Mouse (Mus musculus) hindbrain, embryonic 12.5 days (tissue): ENCODE data around the gene Med28. TPM values are rescaled to one million over a fixed set of nuclear protein-coding genes. Genes with fewer than 3 reads are reported as not detected.

ENCODE experiments used
- ATAC-seq: fragments of 200-750 bp; cut with Nextera tagmentation; 2 replicates; pipeline ENCODE4 v1.8.0; 2017; ENCODE audit warnings: moderate TSS enrichment; ENCODE audit not compliant: low FRiP score
- H3K27ac ChIP-seq: fragments of 300-500 bp; sonication (generic); 2 replicates; pipeline ENCODE4 v1.5.1; 2016; ENCODE audit warnings: mild to moderate bottlenecking
- H3K27me3 ChIP-seq: fragments of 300-500 bp; sonication (generic); 2 replicates; pipeline ENCODE4 v1.6.1; 2016; ENCODE audit warnings: mild to moderate bottlenecking
- H3K36me3 ChIP-seq: fragments of 300-500 bp; sonication (generic); 2 replicates; pipeline ENCODE4 v1.6.1; 2016; ENCODE audit warnings: mild to moderate bottlenecking
- H3K4me1 ChIP-seq: fragments of 300-500 bp; sonication (generic); 2 replicates; pipeline ENCODE4 v1.6.1; 2016
- H3K4me2 ChIP-seq: fragments of 300-500 bp; sonication (generic); replicated peaks from 2 replicates; pipeline ENCODE4 v1.6.1; 2016; ENCODE audit warnings: mild to moderate bottlenecking
- H3K4me3 ChIP-seq: fragments of 300-500 bp; sonication (generic); 2 replicates; pipeline ENCODE4 v1.5.1; 2016; ENCODE audit warnings: mild to moderate bottlenecking
- H3K9ac ChIP-seq: fragments of 300-500 bp; sonication (generic); 2 replicates; pipeline ENCODE4 v1.6.1; 2016; ENCODE audit warnings: mild to moderate bottlenecking, moderate library complexity
- H3K9me3 ChIP-seq: fragments of 300-500 bp; sonication (generic); replicated peaks from 2 replicates; pipeline ENCODE4 v1.6.1; 2016; ENCODE audit warnings: mild to moderate bottlenecking
- WGBS: fragments of 180-500 bp; shearing (Covaris S2); methylation state at CpG from one replicate; pipeline ENCODE4 v1.1.7; 2016; 5-methylcytosine and 5-hydroxymethylcytosine counted together
- polyA plus RNA-seq: library from polyadenylated mRNA; unstranded; fragments of >200 nt; fragmentation: Nextera tagmentation; extraction: Ambion mirVana; gene quantifications from 2 replicates; pipeline ENCODE4 v1.2.1, GENCODE M21; 2016

Gene Med28
- polyA plus RNA-seq, 1 experiment from 2014 or later, result 255 TPM

- Histone ChIP-seq H3K9ac (no peak overlapping the region), H3K36me3 (peaks cover 20% of the 10 kb centered on the region), H3K9me3 (no peaks in the 10 kb centered on the region), H3K27me3 (no peaks in the 10 kb centered on the region), H3K4me3 (no peak overlapping the region), H3K4me1 (no peaks in the 10 kb centered on the region), H3K4me2 (no peak overlapping the region), H3K27ac (no peak overlapping the region)
- ATAC-seq, result no peak
- WGBS, result 67% methylated on average over 1 of the region's 1 CpGs
These were observed 5.4 kb upstream of the Med28 start for GRCm38 (mm10) chr5:45514599-45514998.

- no peak for ATAC-seq
- Histone ChIP-seq H3K4me1 (no peaks in the 10 kb centered on the region), H3K27ac (no peak overlapping the region), H3K4me3 (no peak overlapping the region), H3K27me3 (no peaks in the 10 kb centered on the region), H3K36me3 (peaks cover 13% of the 10 kb centered on the region), H3K9ac (no peak overlapping the region), H3K4me2 (no peak overlapping the region), H3K9me3 (no peaks in the 10 kb centered on the region)
- WGBS, result 94% methylated on average over 10 of the region's 10 CpGs
These were observed 4.8 kb upstream of the Med28 start for GRCm38 (mm10) chr5:45515151-45515743.

GRCm38 (mm10) chr5:45520809-45521110, 731 bp downstream of the Med28 start:
- Histone ChIP-seq H3K9me3 (no peaks in the 10 kb centered on the region), H3K4me3 (peak overlapping the region; percentile 60), H3K9ac (peak overlapping the region; percentile 79), H3K27ac (no peak overlapping the region), H3K36me3 (peaks cover 22% of the 10 kb centered on the region), H3K4me2 (peak overlapping the region; percentile 94), H3K4me1 (peaks cover 15% of the 10 kb centered on the region), H3K27me3 (no peaks in the 10 kb centered on the region)
- 3% methylated on average over 5 of the region's 5 CpGs for whole genome bisulfite sequencing
- ATAC-seq, result no peak

- ATAC-seq, result no peak
- Histone ChIP-seq H3K36me3 (peaks cover 30% of the 10 kb centered on the region), H3K9ac (no peak overlapping the region), H3K4me2 (peak overlapping the region; percentile 94), H3K4me3 (no peak overlapping the region), H3K4me1 (peaks cover 15% of the 10 kb centered on the region), H3K27ac (no peak overlapping the region), H3K27me3 (no peaks in the 10 kb centered on the region), H3K9me3 (no peaks in the 10 kb centered on the region)
- 91% methylated on average over 6 of the region's 6 CpGs for WGBS
These were observed 1.6 kb downstream of the Med28 start for GRCm38 (mm10) chr5:45521601-45522000.

- no peak overlapping the region for H3K4me2 ChIP-seq
- no peaks in the 10 kb centered on the region for H3K27me3 ChIP-seq
- no peak for ATAC-seq
- 96% methylated on average over 10 of the region's 10 CpGs for WGBS
- H3K4me1 ChIP-seq, result peaks cover 15% of the 10 kb centered on the region
- H3K36me3 ChIP-seq, result peaks cover 57% of the 10 kb centered on the region
- H3K27ac ChIP-seq, result no peak overlapping the region
- H3K4me3 ChIP-seq, result no peak overlapping the region
- no peaks in the 10 kb centered on the region for H3K9me3 ChIP-seq
- no peak overlapping the region for H3K9ac ChIP-seq
These were observed 5.1 kb downstream of the Med28 start for GRCm38 (mm10) chr5:45525101-45525500.

GRCm38 (mm10) chr5:45526338-45526737, 6.3 kb downstream of the Med28 start:
- Histone ChIP-seq H3K27ac (no peak overlapping the region), H3K4me3 (no peak overlapping the region), H3K4me2 (no peak overlapping the region), H3K9me3 (no peaks in the 10 kb centered on the region), H3K27me3 (no peaks in the 10 kb centered on the region), H3K4me1 (peaks cover 8% of the 10 kb centered on the region), H3K36me3 (peaks cover 66% of the 10 kb centered on the region), H3K9ac (no peak overlapping the region)
- no peak for ATAC-seq
- WGBS, result 96% methylated on average over 4 of the region's 4 CpGs

DNA sequence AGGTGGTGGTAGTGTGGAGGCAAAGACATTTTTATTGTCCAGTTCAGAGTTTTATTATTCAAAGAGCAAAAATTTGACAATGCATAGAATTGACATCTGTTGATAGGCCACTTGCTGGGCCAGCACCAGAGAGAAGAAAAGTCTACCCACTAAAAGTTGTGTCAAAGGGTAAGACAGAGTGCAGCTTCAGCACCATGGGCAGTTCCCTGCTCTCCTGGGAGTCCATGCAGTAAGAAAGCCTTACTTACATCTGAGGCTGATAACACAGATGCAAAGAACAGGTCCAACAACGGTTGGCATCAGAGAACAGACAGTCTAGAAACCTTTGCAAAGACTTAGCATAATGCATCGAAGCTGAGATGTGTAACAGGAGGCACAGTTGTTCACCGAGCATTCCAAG, 9.7 kb downstream of the Med28 start:
- Histone ChIP-seq H3K36me3 (peaks cover 58% of the 10 kb centered on the region), H3K27me3 (no peaks in the 10 kb centered on the region), H3K9me3 (no peaks in the 10 kb centered on the region), H3K27ac (no peak overlapping the region), H3K4me2 (no peak overlapping the region), H3K4me3 (no peak overlapping the region), H3K4me1 (no peaks in the 10 kb centered on the region), H3K9ac (no peak overlapping the region)
- ATAC-seq, result no peak
- 97% methylated on average over 3 of the region's 3 CpGs for WGBS

GRCm38 (mm10) chr5:45534319-45535098, 14.5 kb downstream of the Med28 start:
- Histone ChIP-seq H3K9me3 (no peaks in the 10 kb centered on the region), H3K4me1 (no peaks in the 10 kb centered on the region), H3K4me3 (no peak overlapping the region), H3K4me2 (peak overlapping the region; percentile 15), H3K9ac (no peak overlapping the region), H3K36me3 (peaks cover 14% of the 10 kb centered on the region; the same call in 1 of the 2 replicates), H3K27ac (no peak overlapping the region), H3K27me3 (no peaks in the 10 kb centered on the region)
- peak; percentile 83 for ATAC-seq
- 5% methylated on average over 16 of the region's 17 CpGs for WGBS

- 76% methylated on average over 4 of the region's 4 CpGs for WGBS
- H3K4me3 ChIP-seq, result no peak overlapping the region
- peaks cover 12% of the 10 kb centered on the region; the same call in 1 of the 2 replicates for H3K36me3 ChIP-seq
- no peak for ATAC-seq
- H3K4me1 ChIP-seq, result no peaks in the 10 kb centered on the region
- H3K9me3 ChIP-seq, result no peaks in the 10 kb centered on the region
- H3K27ac ChIP-seq, result no peak overlapping the region
- no peaks in the 10 kb centered on the region for H3K27me3 ChIP-seq
- H3K4me2 ChIP-seq, result no peak overlapping the region
- no peak overlapping the region for H3K9ac ChIP-seq
These were observed 15.1 kb downstream of the Med28 start for GRCm38 (mm10) chr5:45535177-45535576.

DNA sequence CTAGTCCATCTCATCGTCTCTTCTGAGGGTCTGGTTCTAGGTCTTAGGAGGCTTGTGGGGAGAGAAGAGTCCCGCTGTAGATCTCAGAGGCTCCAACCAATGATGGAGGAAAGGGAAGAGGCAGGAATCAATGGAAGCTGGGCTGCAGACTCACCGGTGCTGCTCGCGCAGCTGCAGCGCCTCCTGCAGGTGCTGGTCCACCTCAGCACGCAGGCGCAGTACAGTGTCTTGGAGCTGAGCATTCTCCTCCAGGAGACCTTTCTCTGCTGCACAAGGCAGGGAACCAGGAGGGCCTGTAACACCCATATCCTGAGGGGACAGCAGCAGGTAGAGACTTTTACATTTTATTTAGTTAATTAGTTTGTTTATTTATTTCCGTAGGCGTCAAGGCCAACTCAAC, 19.5 kb downstream of the Med28 start:
- 52% methylated on average over 10 of the region's 10 CpGs for WGBS
- no peak for ATAC-seq

DNA sequence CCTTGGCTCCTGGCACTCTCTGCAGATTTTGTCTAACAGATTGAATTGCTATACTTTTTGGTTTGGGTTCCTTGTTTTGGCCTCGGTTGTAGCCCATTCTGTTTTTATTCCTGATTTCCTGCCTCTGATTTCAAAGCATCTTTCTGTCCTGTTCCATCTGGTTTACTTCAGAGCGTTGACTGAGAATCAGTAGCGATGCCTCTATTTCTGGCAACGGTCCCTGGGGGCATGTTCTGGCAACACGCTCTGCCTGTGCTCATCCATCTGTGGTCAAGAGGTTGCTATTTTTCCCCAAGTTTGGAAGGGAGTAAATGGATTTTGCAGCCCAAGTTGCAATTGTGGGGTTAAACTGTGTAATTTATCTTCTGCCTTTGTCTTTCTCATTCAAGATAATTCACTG, 23.3 kb downstream of the Med28 start:
- ATAC-seq, result no peak
- H3K27me3 ChIP-seq, result no peaks in the 10 kb centered on the region
- 63% methylated on average over 5 of the region's 5 CpGs for WGBS
- H3K27ac ChIP-seq, result no peak overlapping the region
- no peaks in the 10 kb centered on the region for H3K4me1 ChIP-seq
- H3K9me3 ChIP-seq, result no peaks in the 10 kb centered on the region
- no peaks in the 10 kb centered on the region for H3K36me3 ChIP-seq
- no peak overlapping the region for H3K9ac ChIP-seq
- H3K4me2 ChIP-seq, result no peak overlapping the region
- no peak overlapping the region for H3K4me3 ChIP-seq

More for the DNA sequence above, 19.5 kb downstream of the Med28 start:
- Histone ChIP-seq H3K9me3 (no peaks in the 10 kb centered on the region), H3K4me1 (no peaks in the 10 kb centered on the region), H3K27ac (no peak overlapping the region), H3K4me3 (no peak overlapping the region), H3K9ac (no peak overlapping the region), H3K36me3 (no peaks in the 10 kb centered on the region), H3K4me2 (no peak overlapping the region), H3K27me3 (no peaks in the 10 kb centered on the region)

GRCm38 (mm10) chr5:45549586-45549985, 29.6 kb downstream of the Med28 start:
- ATAC-seq, result no peak
- Histone ChIP-seq H3K4me3 (no peak overlapping the region), H3K4me2 (no peak overlapping the region), H3K4me1 (no peaks in the 10 kb centered on the region), H3K9ac (no peak overlapping the region), H3K27me3 (no peaks in the 10 kb centered on the region), H3K9me3 (no peaks in the 10 kb centered on the region), H3K27ac (no peak overlapping the region), H3K36me3 (no peaks in the 10 kb centered on the region)
- 89% methylated on average over 1 of the region's 1 CpGs for WGBS

DNA sequence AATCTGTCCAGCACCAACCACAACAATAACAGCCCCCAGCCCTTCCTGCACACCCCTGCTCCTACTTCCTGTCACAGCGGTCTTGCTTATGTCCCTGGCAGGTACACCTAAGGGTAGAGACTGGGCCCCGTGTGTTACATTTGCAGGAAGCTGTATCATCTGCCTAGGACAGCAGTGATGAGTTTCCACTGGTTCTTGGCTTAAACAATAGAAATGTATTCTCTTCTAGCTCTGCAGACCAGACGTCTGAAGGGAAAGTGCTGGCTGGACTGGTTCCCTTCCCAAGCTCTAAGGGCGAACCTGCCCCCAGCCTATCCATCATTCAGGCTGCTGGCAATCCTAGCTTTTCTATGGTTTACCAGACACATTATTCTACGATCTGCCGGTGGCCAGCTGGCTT, 44.0 kb downstream of the Med28 start:
- 75% methylated on average over 6 of the region's 6 CpGs for WGBS
- Histone ChIP-seq H3K4me3 (no peak overlapping the region), H3K4me1 (no peaks in the 10 kb centered on the region), H3K27ac (no peak overlapping the region), H3K9me3 (peaks cover 3% of the 10 kb centered on the region; the same call in 1 of the 2 replicates), H3K27me3 (no peaks in the 10 kb centered on the region), H3K36me3 (no peaks in the 10 kb centered on the region), H3K4me2 (no peak overlapping the region), H3K9ac (no peak overlapping the region)
- ATAC-seq, result no peak
